In genomic region chr3:122603229-122603628, GRCm38 (mm10) we compare ENCODE assay signal across 16 mouse cellular contexts. TPM values are rescaled to one million over a fixed set of nuclear protein-coding genes. Genes with fewer than 3 reads are reported as not detected.
DNase-seq lines count a peak whose midpoint lies in the region.
"Had no signal": no experiment of that assay in that cellular context is flagged by ENCODE, and none has a peak within 500 bp of the region (broad histone marks: within the 10 kb centered on the region; RNA-seq: fewer than 3 reads in every experiment).

No protein-coding gene starts in this region.

- peak; percentile 39 for DNase-seq in adrenal gland, adult 2 months
- DNase-seq in adrenal gland, adult 18-20 months (ENCODE audit: low spot score in 2 of 2): no peak
- peak; percentile 55 for DNase-seq in kidney, adult 9 months
- DNase-seq in kidney, postnatal 4 days: no peak
- peak; percentile 59 for DNase-seq in 416B (ENCODE audit: low read depth)
- DNase-seq in large intestine, adult 2 months (ENCODE audit: low read depth, low spot score): peak; percentile 61
- DNase-seq in frontal cortex, postnatal 36 days (ENCODE audit: low spot score in 2 of 2): no peak
- DNase-seq in lung, postnatal 36 days: no peak
- DNase-seq: cerebellum, adult 8-10 months; cerebellum, postnatal 25 days; forebrain, postnatal 0 days; gastrocnemius, postnatal 10 days; kidney, adult 18-20 months; right cerebral cortex, postnatal 4 days; thymus, adult 2 months; thymus, postnatal 36 days had no signal

- WGBS in large intestine, adult 2 months: 31% methylated on average over 4 of the region's 4 CpGs

RNA-seq across cellular contexts. Expression of gene Fnbp1l, which starts 16.3 kb away (rescaled TPM):
- 10 to 100 TPM; 16.3 to 22.0 TPM for total RNA-seq in adrenal gland, adult 2 months (2021)
- 1.4 TPM in 2 replicates for polyA plus RNA-seq in adrenal gland, adult 2 months (2012; rRNA removed)
- 10 to 100 TPM; 16.5 to 16.8 TPM for total RNA-seq in adrenal gland, adult 18-20 months (2021)
- polyA plus RNA-seq in large intestine, adult 2 months (2012; rRNA removed): 12.2 and 16.9 TPM in 2 replicates

Comparison
In these comparisons a context has a peak if more than half of its experiments do, and no peak if none do; other contexts are left out.
1. DNase-seq: peak in adrenal gland, adult 2 months (single experiment), kidney, adult 9 months (single experiment), 416B (single experiment) and large intestine, adult 2 months (single experiment); none in adrenal gland, adult 18-20 months (0 of 2), kidney, postnatal 4 days (0 of 2), frontal cortex, postnatal 36 days (0 of 2) and lung, postnatal 36 days (single experiment).